Mouse (Mus musculus) kidney, adult 8-10 months (tissue): ENCODE data around the gene Ppp2r2c.

ENCODE experiments used
- DNase-seq, 2 experiments: peaks; one replicate each; pipeline ENCODE4 v3.0.0; 2022

Gene Ppp2r2c

GRCm38 (mm10) chr5:36988781-36989624, 120.7 kb downstream of the Ppp2r2c start, which contains the start of gene Wfs1:
Wfs1 (minus strand) TSS chr5:36989205.
- peak; percentile 99 for DNase-seq

- DNase-seq = peak in 1 of 2 experiments; percentile 13
These were observed 121.3 kb downstream of the Ppp2r2c start for GRCm38 (mm10) chr5:36989625-36989977.

- no peak for DNase-seq
These were observed 121.9 kb downstream of the Ppp2r2c start for GRCm38 (mm10) chr5:36990196-36990595.

- no peak for DNase-seq
These were observed 122.5 kb downstream of the Ppp2r2c start for GRCm38 (mm10) chr5:36990631-36991350.

- no peak for DNase-seq
These were observed 128.1 kb downstream of the Ppp2r2c start for GRCm38 (mm10) chr5:36996410-36996809.

- no peak for DNase-seq
These were observed 129.7 kb downstream of the Ppp2r2c start for GRCm38 (mm10) chr5:36997996-36998395.

- no peak for DNase-seq
These were observed 132.7 kb downstream of the Ppp2r2c start for GRCm38 (mm10) chr5:37001002-37001401.

GRCm38 (mm10) chr5:37002001-37002400, 133.7 kb downstream of the Ppp2r2c start:
- DNase-seq = peak; percentile 34 to 81
